Mouse (Mus musculus) monocyte, adult 2 months (primary cell): ENCODE results near the gene Stxbp6.
"Not testable (repeated sequence)": the region's sequence is repeated elsewhere in the genome, so short reads cannot be mapped to it uniquely, and the experiment has no call there.

Experiments
- DNase-seq, 2 experiments: peaks; one replicate each; pipeline ENCODE4 v3.0.0; 2022; ENCODE audit warnings: low spot score in 2 of 2, low read depth in 1 of 2

Stxbp6 gene

GRCm38 (mm10) chr12:45058007-45058406, 16.5 kb downstream of the Stxbp6 start:
- no peak for DNase-seq

DNA sequence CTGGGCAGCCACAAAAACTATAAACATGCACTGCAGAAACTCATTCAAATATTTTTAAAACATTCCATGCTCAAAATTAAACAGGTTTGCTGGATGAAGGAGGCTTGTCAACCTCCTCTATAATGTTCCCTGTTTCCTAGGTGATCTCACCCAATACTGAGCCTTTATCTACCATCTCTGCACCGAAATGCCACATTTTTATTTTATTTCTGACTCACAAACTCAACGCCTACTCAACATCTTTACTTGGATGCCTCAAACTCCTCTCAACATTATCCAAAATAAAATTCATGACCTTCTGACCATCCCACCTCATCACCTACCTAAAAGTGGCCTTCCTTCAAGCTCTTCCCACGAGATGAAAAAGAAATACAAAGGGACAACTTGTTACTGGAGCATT, 18.1 kb downstream of the Stxbp6 start:
- DNase-seq, result no peak

DNA sequence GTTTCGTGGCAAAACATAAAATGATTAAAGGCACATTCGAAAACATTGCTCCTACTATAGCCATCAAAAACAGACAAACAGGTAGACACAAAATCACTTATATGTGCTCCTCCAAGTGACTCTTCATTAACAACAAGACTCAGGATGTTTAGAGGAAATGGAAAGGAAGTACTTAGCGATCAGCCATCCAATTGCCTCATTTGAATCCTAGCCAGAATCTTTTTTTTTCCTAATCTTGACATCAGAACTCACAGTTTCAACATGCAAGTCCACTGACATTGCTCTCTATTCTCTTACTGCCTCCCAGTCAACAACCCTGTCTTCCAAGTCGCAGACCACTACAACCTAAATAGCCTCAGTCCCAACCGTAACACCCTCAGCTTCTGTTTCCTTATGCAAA, 21.2 kb downstream of the Stxbp6 start:
- DNase-seq, result no peak

DNA sequence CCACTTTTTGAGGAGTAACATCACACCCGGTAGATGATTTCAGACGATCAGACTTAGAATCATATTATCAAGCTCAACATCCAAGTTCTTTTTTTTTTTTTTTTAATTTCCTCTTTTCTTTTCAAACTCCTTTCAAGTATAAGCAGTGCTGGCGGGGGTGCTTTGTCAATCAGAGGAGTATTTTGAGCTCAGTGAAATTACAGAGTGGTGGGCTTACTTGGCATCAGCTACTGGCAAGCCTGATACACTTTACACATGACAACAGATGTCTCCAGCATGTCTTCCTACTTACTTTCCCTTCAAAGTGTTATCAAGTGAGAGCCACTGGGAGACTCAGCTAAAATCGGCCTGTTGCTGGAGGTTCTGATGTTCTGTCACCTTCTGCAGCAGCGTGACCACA, 21.6 kb downstream of the Stxbp6 start:
- DNase-seq, result no peak

GRCm38 (mm10) chr12:45049894-45050293, 24.6 kb downstream of the Stxbp6 start:
- no peak for DNase-seq

GRCm38 (mm10) chr12:45047711-45048110, 26.8 kb downstream of the Stxbp6 start:
- not testable (repeated sequence) for DNase-seq

GRCm38 (mm10) chr12:45047172-45047571, 27.3 kb downstream of the Stxbp6 start:
- no peak for DNase-seq

DNA sequence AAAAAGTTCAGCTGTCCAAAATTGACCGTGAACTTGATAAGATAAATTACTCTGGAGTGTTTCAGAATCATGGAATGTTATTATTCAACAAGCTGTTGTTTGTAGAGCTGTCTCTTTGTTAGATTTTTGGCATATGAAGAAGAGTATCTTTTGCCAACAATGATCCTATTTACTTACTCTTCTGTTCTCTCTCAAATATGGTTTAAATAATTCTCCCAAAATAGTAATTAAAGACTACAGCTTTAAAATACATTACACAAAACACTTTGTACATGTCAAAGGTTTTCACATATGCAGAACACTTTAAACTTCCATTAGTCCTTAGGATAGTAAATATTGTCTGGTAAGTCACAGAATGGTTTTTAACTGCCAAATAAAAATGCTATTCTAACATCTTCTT, 29.9 kb downstream of the Stxbp6 start:
- no peak for DNase-seq

- no peak for DNase-seq
Measured at GRCm38 (mm10) chr12:45042591-45043091, 31.9 kb downstream of the Stxbp6 start.

GRCm38 (mm10) chr12:45037496-45037895, 37.0 kb downstream of the Stxbp6 start:
- DNase-seq, result no peak

GRCm38 (mm10) chr12:45037091-45037490, 37.4 kb downstream of the Stxbp6 start:
- no peak for DNase-seq

GRCm38 (mm10) chr12:45030681-45031080, 43.8 kb downstream of the Stxbp6 start:
- DNase-seq, result no peak

- no peak for DNase-seq
Measured at GRCm38 (mm10) chr12:45026347-45026746, 48.2 kb downstream of the Stxbp6 start.

GRCm38 (mm10) chr12:45020018-45020417, 54.5 kb downstream of the Stxbp6 start:
- no peak for DNase-seq

- DNase-seq, result no peak
Measured at GRCm38 (mm10) chr12:45019059-45019822, 55.3 kb downstream of the Stxbp6 start.

DNA sequence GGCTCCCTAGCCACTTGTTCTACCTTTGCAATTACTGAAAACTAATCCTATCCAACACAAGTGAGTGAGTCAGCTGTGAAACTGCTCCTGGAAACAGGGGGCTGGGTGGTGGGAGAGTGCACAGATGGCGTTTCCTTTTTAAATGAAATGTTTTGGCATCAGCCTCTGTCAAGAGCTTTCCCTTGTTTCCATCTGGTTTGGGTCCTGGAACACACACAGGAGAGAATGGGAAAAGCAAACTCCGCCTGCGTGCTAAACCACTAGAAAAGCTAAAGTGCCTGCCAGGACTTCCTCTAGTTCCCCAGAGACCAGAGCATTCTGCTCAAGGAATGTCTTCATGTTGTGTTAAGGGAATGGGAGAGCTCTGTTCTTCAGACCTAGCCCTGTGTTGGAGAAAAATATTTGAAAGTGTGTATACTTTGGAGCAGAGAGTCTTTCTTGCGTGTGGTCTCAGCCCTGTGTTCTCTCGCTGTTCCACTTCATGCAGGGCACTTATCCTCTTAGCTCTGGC, 61.2 kb downstream of the Stxbp6 start:
- DNase-seq, result no peak

- no peak for DNase-seq
Measured at GRCm38 (mm10) chr12:45011436-45012089, 62.9 kb downstream of the Stxbp6 start.

DNA sequence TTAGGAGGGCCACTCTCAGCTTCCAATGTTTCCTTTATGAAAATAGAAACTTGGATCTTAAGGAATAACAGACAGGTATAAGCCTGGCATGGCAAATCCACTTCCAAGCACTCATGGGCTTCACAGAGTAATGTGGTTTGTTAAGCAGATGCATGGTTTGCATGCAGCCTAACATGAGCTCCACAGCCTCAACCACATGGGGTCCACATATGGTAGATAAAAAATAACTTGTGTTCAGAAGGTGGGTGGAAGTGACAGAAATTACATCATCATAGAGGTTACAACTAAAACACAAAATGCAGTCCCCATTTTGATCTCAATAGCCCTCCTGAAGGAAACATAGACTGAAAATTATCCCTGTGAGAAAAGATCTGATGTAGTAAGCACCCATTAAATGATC, 63.5 kb downstream of the Stxbp6 start:
- no peak for DNase-seq

- no peak for DNase-seq
Measured at GRCm38 (mm10) chr12:45009984-45010611, 64.4 kb downstream of the Stxbp6 start.

DNA sequence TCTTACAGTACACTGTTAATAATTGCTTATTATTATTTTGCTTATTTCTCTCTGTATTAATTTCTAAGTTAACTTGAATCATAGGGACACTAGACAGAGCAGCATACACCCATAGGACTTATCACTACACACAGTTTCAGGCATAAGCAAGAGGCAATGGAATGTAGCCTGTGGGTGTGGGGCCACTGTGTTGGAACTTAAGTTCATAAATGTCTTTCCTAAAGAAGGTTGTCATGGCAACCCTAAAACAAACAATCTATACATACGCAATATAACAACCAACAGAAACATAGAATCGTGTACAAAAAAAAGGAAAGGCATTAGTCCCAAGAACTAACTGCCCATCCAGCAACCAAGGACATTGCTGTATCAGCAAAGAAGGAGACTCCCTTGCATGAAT, 67.9 kb downstream of the Stxbp6 start:
- DNase-seq, result no peak

GRCm38 (mm10) chr12:45006049-45006448, 68.5 kb downstream of the Stxbp6 start:
- DNase-seq, result no peak

DNA sequence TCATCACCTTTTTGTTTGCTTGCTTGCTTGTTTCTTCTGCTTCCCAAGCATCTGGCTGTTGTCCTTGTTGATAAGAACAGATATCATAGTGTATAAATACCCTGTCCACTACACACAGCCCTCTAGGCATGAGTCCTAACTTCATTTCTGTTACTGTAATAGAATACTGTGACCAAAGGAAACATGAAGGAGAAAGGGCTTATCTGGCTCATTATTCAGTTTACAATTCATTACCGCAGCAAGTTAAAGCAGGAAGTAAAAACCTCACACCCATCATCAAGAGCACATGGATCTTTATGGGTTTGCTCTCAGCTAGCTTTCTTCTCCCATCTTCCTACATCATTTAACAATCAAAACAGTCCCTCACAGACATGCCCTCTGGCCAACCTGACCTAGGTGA, 72.5 kb downstream of the Stxbp6 start:
- DNase-seq, result no peak
